Mouse (Mus musculus) MEL (cell line): ENCODE results near the gene Wt1. TPM values are rescaled to one million over a fixed set of nuclear protein-coding genes. Genes with fewer than 3 reads are reported as not detected.

Experiments
- DNase-seq: peaks from one replicate; pipeline ENCODE4 v3.0.0; 2011; ENCODE audit warnings: low read depth, low spot score
- H3K27ac ChIP-seq: 2 replicates; pipeline ENCODE4 v1.5.1; 2012; ENCODE audit warnings: low read depth, mild to moderate bottlenecking, control low read depth, low read length, moderate library complexity; ENCODE audit not compliant: control insufficient read depth
- H3K27me3 ChIP-seq, 2 experiments: fragments of 150-350 bp in 1 of 2; sonication (generic) in 1 of 2; 2 replicates each; pipeline ENCODE4 v1.6.1; 2012; ENCODE audit warnings: low read length in 2 of 2, mild to moderate bottlenecking in 2 of 2, improper control_type of control experiment in 1 of 2, moderate library complexity in 1 of 2; ENCODE audit not compliant: insufficient read depth in 2 of 2, control insufficient read depth in 1 of 2
- H3K36me3 ChIP-seq, 2 experiments: 2 replicates each; pipeline ENCODE4 v1.6.1; 2012 to 2014; ENCODE audit warnings: low read length in 2 of 2, improper control_type of control experiment in 1 of 2, inconsistent platforms in 1 of 2, mild to moderate bottlenecking in 1 of 2; ENCODE audit not compliant: insufficient read depth in 2 of 2, control insufficient read depth in 1 of 2
- H3K4me1 ChIP-seq, 2 experiments: fragments of 150-350 bp in 1 of 2; sonication (generic) in 1 of 2; 2 replicates each; pipeline ENCODE4 v1.6.1; 2012; ENCODE audit warnings: low read length in 2 of 2, improper control_type of control experiment in 1 of 2, mild to moderate bottlenecking in 1 of 2; ENCODE audit not compliant: insufficient read depth in 2 of 2, control insufficient read depth in 1 of 2
- H3K4me3 ChIP-seq, 2 experiments: fragments of 150-350 bp in 1 of 2; sonication (generic) in 1 of 2; 2 replicates each; pipeline ENCODE4 v1.5.1; 2012; ENCODE audit warnings: low read depth in 2 of 2, low read length in 2 of 2, mild to moderate bottlenecking in 2 of 2, moderate library complexity in 2 of 2, control low read depth in 1 of 2, improper control_type of control experiment in 1 of 2; ENCODE audit not compliant: control insufficient read depth in 1 of 2, insufficient read depth in 1 of 2
- H3K79me2 ChIP-seq: 2 replicates; pipeline ENCODE4 v1.6.1; 2012; ENCODE audit warnings: mild to moderate bottlenecking, low read length, moderate library complexity; ENCODE audit not compliant: control insufficient read depth, poor library complexity, insufficient read depth
- H3K9ac ChIP-seq: 2 replicates; pipeline ENCODE4 v1.6.1; 2012; ENCODE audit warnings: low read depth, mild to moderate bottlenecking, control low read depth, low read length, moderate library complexity; ENCODE audit not compliant: control insufficient read depth, poor library complexity, severe bottlenecking
- H3K9me3 ChIP-seq: fragments of 150-350 bp; sonication (generic); replicated peaks from 2 replicates; pipeline ENCODE4 v1.6.1; 2012; ENCODE audit warnings: mild to moderate bottlenecking, low read length, improper control_type of control experiment, moderate library complexity; ENCODE audit not compliant: insufficient read depth
- BHLHE40 ChIP-seq: IDR thresholded peaks from 2 replicates; pipeline ENCODE4 v1.6.1; 2012; ENCODE audit warnings: low read depth, mild to moderate bottlenecking, inconsistent platforms, low read length, improper control_type of control experiment, borderline replicate concordance
- CHD1 ChIP-seq: IDR thresholded peaks from 2 replicates; pipeline ENCODE4 v1.6.1; 2012; ENCODE audit warnings: low read depth, mild to moderate bottlenecking, inconsistent platforms, low read length, improper control_type of control experiment
- CHD2 ChIP-seq: IDR thresholded peaks from 2 replicates; pipeline ENCODE4 v1.6.1; 2011; ENCODE audit warnings: low read length, improper control_type of control experiment
- CTCF ChIP-seq, 3 experiments: IDR thresholded peaks in 2 of 3; conservative IDR thresholded peaks in 1 of 3; 2 replicates each; pipeline ENCODE4 v1.5.1; 2011 to 2012; ENCODE audit warnings: low read length in 3 of 3, low read depth in 2 of 3, mild to moderate bottlenecking in 2 of 3, improper control_type of control experiment in 1 of 3, inconsistent platforms in 1 of 3, mixed read lengths in 1 of 3, moderate library complexity in 1 of 3; ENCODE audit not compliant: control insufficient read depth in 1 of 3, insufficient read depth in 1 of 3, poor library complexity in 1 of 3, severe bottlenecking in 1 of 3
- E2F4 ChIP-seq: IDR thresholded peaks from 2 replicates; pipeline ENCODE4 v1.6.1; 2011; ENCODE audit warnings: low read depth, low read length, improper control_type of control experiment, borderline replicate concordance
- GABPA ChIP-seq: IDR thresholded peaks from 2 replicates; pipeline ENCODE4 v1.6.1; 2012; ENCODE audit warnings: low read depth, mild to moderate bottlenecking, inconsistent platforms, low read length, improper control_type of control experiment, moderate library complexity
- GATA1 ChIP-seq: IDR thresholded peaks from 2 replicates; pipeline ENCODE4 v1.6.1; 2011; ENCODE audit warnings: low read depth, low read length, improper control_type of control experiment
- HCFC1 ChIP-seq: IDR thresholded peaks from 2 replicates; pipeline ENCODE4 v1.6.1; 2012; ENCODE audit warnings: low read depth, mild to moderate bottlenecking, inconsistent platforms, low read length, improper control_type of control experiment, moderate library complexity
- JUND ChIP-seq: IDR thresholded peaks from 2 replicates; pipeline ENCODE4 v1.6.1; 2011; ENCODE audit warnings: low read depth, mild to moderate bottlenecking, improper control_type of control experiment, low read length
- MAFK ChIP-seq: IDR thresholded peaks from 2 replicates; pipeline ENCODE4 v1.6.1; 2011; ENCODE audit warnings: low read depth, mild to moderate bottlenecking, low read length, improper control_type of control experiment, borderline replicate concordance
- MAZ ChIP-seq: IDR thresholded peaks from 2 replicates; pipeline ENCODE4 v1.6.1; 2012; ENCODE audit warnings: low read depth, mild to moderate bottlenecking, inconsistent platforms, low read length, improper control_type of control experiment
- MYC ChIP-seq: IDR thresholded peaks from 2 replicates; pipeline ENCODE4 v1.6.1; 2011; ENCODE audit warnings: low read depth, mild to moderate bottlenecking, low read length, improper control_type of control experiment, moderate library complexity
- NRF1 ChIP-seq: IDR thresholded peaks from 2 replicates; pipeline ENCODE4 v1.6.1; 2014; ENCODE audit warnings: low read depth, mild to moderate bottlenecking, inconsistent platforms, low read length, improper control_type of control experiment, moderate library complexity; ENCODE audit not compliant: poor library complexity, insufficient read depth, severe bottlenecking
- POLR2A ChIP-seq, 2 experiments: IDR thresholded peaks; 2 replicates each; pipeline ENCODE4 v1.6.1; 2011 to 2012; ENCODE audit warnings: low read length in 2 of 2, mild to moderate bottlenecking in 2 of 2, control low read depth in 1 of 2, improper control_type of control experiment in 1 of 2, low read depth in 1 of 2, moderate library complexity in 1 of 2; ENCODE audit not compliant: control insufficient read depth in 1 of 2, insufficient read depth in 1 of 2, poor library complexity in 1 of 2
- POLR2AphosphoS2 ChIP-seq: IDR thresholded peaks from 2 replicates; pipeline ENCODE4 v1.6.1; 2011; ENCODE audit warnings: low read length, improper control_type of control experiment
- POLR2AphosphoS5 ChIP-seq: IDR thresholded peaks from 2 replicates; pipeline ENCODE4 v1.6.1; 2012; ENCODE audit warnings: low read depth, borderline replicate concordance, mild to moderate bottlenecking, inconsistent platforms, low read length, moderate library complexity, mixed read lengths
- RAD21 ChIP-seq: IDR thresholded peaks from 2 replicates; pipeline ENCODE4 v1.6.1; 2011; ENCODE audit warnings: mild to moderate bottlenecking, low read depth, low read length, improper control_type of control experiment
- TAL1 ChIP-seq: IDR thresholded peaks from 2 replicates; pipeline ENCODE4 v1.6.1; 2012; ENCODE audit warnings: mild to moderate bottlenecking, inconsistent platforms, low read length, moderate library complexity, mixed read lengths
- TBP ChIP-seq: IDR thresholded peaks from 2 replicates; pipeline ENCODE4 v1.8.0; 2011; ENCODE audit warnings: low read depth, low read length, improper control_type of control experiment
- TCF12 ChIP-seq: IDR thresholded peaks from 2 replicates; pipeline ENCODE4 v1.6.1; 2014; ENCODE audit warnings: low read depth, mild to moderate bottlenecking, inconsistent platforms, low read length, improper control_type of control experiment, moderate library complexity
- USF2 ChIP-seq, 2 experiments: IDR thresholded peaks; 2 replicates each; pipeline ENCODE4 v1.6.1; 2011 to 2012; ENCODE audit warnings: improper control_type of control experiment in 2 of 2, low read length in 2 of 2, borderline replicate concordance in 1 of 2, inconsistent platforms in 1 of 2, low read depth in 1 of 2, mild to moderate bottlenecking in 1 of 2; ENCODE audit not compliant: insufficient read depth in 1 of 2
- ZC3H11A ChIP-seq: IDR thresholded peaks from 2 replicates; pipeline ENCODE4 v1.6.1; 2012; ENCODE audit warnings: low read depth, mild to moderate bottlenecking, inconsistent platforms, low read length, improper control_type of control experiment
- ZKSCAN1 ChIP-seq: IDR thresholded peaks from 2 replicates; pipeline ENCODE4 v1.6.1; 2012; ENCODE audit warnings: low read depth, mild to moderate bottlenecking, inconsistent platforms, low read length, improper control_type of control experiment, moderate library complexity
- ZMIZ1 ChIP-seq: IDR thresholded peaks from 2 replicates; pipeline ENCODE4 v1.6.1; 2012; ENCODE audit warnings: low read depth, mild to moderate bottlenecking, inconsistent platforms, low read length, improper control_type of control experiment, moderate library complexity
- polyA plus RNA-seq, 2 experiments: library from polyadenylated mRNA; stranded (reverse) in 1 of 2; unstranded in 1 of 2; fragments of >175 nt in 1 of 2; fragments of >200 nt in 1 of 2; gene quantifications; 2 replicates each; pipeline versions ENCODE4 v1.2.1 to v1.2.4; 2012; ENCODE audit warnings: low replicate concordance in 2 of 2, low read depth in 1 of 2; ENCODE audit not compliant: insufficient read length in 2 of 2, insufficient read depth in 1 of 2, missing spikeins in 1 of 2
- total RNA-seq: library from RNA; depleted of rRNA; stranded (reverse); fragments of 300-350 nt; gene quantifications from 2 replicates; pipeline ENCODE4 v1.2.3, GENCODE M21; 2012

Gene Wt1
- total and polyA plus RNA-seq, 3 experiments: not detected

- H3K9me3 ChIP-seq: no peaks in the 10 kb centered on the region
- TF ChIP-seq ZKSCAN1 (no peak), MAFK (no peak), HCFC1 (no peak), ZMIZ1 (no peak), CHD1 (no peak), POLR2AphosphoS5 (no peak), MAZ (no peak), CHD2 (no peak), TBP (no peak), RAD21 (no peak), USF2 (IDR thresholded peaks at IDR 0.05; ENCODE audit: borderline replicate concordance in 1 of 2, insufficient read depth in 1 of 2, low read depth in 1 of 2, low read length in 2 of 2) (no peak), POLR2AphosphoS2 (no peak), GATA1 (no peak)
- peaks cover 0 to 3% of the 10 kb centered on the region in 2 experiments; a peak in 2 of 4 replicates for H3K27me3 ChIP-seq
- no peaks in the 10 kb centered on the region for H3K36me3 ChIP-seq
- no peak overlapping the region for H3K9ac ChIP-seq
- H3K27ac ChIP-seq: no peak overlapping the region
- no peak overlapping the region for H3K4me3 ChIP-seq
- no peaks in the 10 kb centered on the region for H3K4me1 ChIP-seq
- no peaks in the 10 kb centered on the region for H3K79me2 ChIP-seq
- DNase-seq: no peak
These were observed 40.2 kb upstream of the Wt1 start for GRCm38 (mm10) chr2:105086081-105086480.

GRCm38 (mm10) chr2:105088005-105088404, 38.3 kb upstream of the Wt1 start:
- TF ChIP-seq TAL1 (no peak), POLR2A (IDR thresholded peaks at IDR 0.05; ENCODE audit: control insufficient read depth in 1 of 2, insufficient read depth in 1 of 2, low read depth in 1 of 2, low read length in 2 of 2, poor library complexity in 1 of 2) (no peak), MAZ (no peak), BHLHE40 (no peak), ZC3H11A (no peak), TCF12 (no peak), ZKSCAN1 (no peak), CTCF (IDR thresholded peaks at IDR 0.05 in 2 of 3, conservative IDR thresholded peaks at IDR 0.05 in 1 of 3; ENCODE audit: control insufficient read depth in 1 of 3, insufficient read depth in 1 of 3, low read depth in 2 of 3, low read length in 3 of 3, poor library complexity in 1 of 3, severe bottlenecking in 1 of 3) (no peak), JUND (no peak), GABPA (no peak), E2F4 (no peak), NRF1 (no peak), MYC (no peak)

More at GRCm38 (mm10) chr2:105088005-105088404, 38.3 kb upstream of the Wt1 start:
- H3K4me3 ChIP-seq: no peak overlapping the region
- no peaks in the 10 kb centered on the region for H3K4me1 ChIP-seq
- no peak overlapping the region for H3K9ac ChIP-seq
- no peaks in the 10 kb centered on the region for H3K79me2 ChIP-seq
- DNase-seq: no peak
- no peaks in the 10 kb centered on the region for H3K9me3 ChIP-seq
- no peaks in the 10 kb centered on the region for H3K36me3 ChIP-seq
- peaks cover 0 to 2% of the 10 kb centered on the region in 2 experiments; a peak in 2 of 4 replicates for H3K27me3 ChIP-seq
- no peak overlapping the region for H3K27ac ChIP-seq
